Mouse (Mus musculus) MEL (cell line): ENCODE data around the gene St6galnac3.

Source experiments
- CTCF ChIP-seq, 3 experiments: IDR thresholded peaks in 2 of 3; conservative IDR thresholded peaks in 1 of 3; 2 replicates each; pipeline ENCODE4 v1.5.1; 2011 to 2012; ENCODE audit warnings: low read length in 3 of 3, low read depth in 2 of 3, mild to moderate bottlenecking in 2 of 3, improper control_type of control experiment in 1 of 3, inconsistent platforms in 1 of 3, mixed read lengths in 1 of 3, moderate library complexity in 1 of 3; ENCODE audit not compliant: control insufficient read depth in 1 of 3, insufficient read depth in 1 of 3, poor library complexity in 1 of 3, severe bottlenecking in 1 of 3
- ELF1 ChIP-seq: IDR thresholded peaks from 2 replicates; pipeline ENCODE4 v1.6.1; 2014; ENCODE audit warnings: low read depth, mild to moderate bottlenecking, inconsistent platforms, low read length, improper control_type of control experiment, moderate library complexity
- ETS1 ChIP-seq: IDR thresholded peaks from 2 replicates; pipeline ENCODE4 v1.6.1; 2012; ENCODE audit warnings: low read depth, mild to moderate bottlenecking, inconsistent platforms, low read length, improper control_type of control experiment, moderate library complexity
- GATA1 ChIP-seq: IDR thresholded peaks from 2 replicates; pipeline ENCODE4 v1.6.1; 2011; ENCODE audit warnings: low read depth, low read length, improper control_type of control experiment
- TBP ChIP-seq: IDR thresholded peaks from 2 replicates; pipeline ENCODE4 v1.8.0; 2011; ENCODE audit warnings: low read depth, low read length, improper control_type of control experiment
- USF1 ChIP-seq: IDR thresholded peaks from 2 replicates; pipeline ENCODE4 v1.6.1; 2014; ENCODE audit warnings: low read depth, mild to moderate bottlenecking, inconsistent platforms, low read length, improper control_type of control experiment, moderate library complexity
- ZNF384 ChIP-seq: IDR thresholded peaks from 2 replicates; pipeline ENCODE4 v1.6.1; 2012; ENCODE audit warnings: low read depth, mild to moderate bottlenecking, inconsistent platforms, low read length, improper control_type of control experiment

DNA sequence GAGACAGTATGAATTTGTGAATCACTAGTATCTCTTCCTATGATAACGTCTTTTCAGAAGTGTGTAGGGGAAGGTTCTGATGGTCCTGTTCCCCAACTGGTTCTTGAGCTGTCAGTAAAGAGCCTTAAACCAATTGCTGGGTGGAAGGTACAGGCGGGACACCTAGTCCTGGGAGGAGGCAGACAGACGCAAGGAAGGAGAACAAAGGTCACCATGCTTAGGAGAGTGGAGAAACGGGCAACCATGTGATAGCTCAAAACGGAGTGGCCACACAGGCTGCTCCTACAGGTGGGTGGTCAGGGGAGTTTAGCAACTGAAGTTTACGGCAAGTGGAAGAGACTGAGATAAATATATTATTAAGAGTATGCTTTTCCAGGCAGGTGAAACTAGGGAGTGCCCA lies 164.1 kb downstream of the St6galnac3 start:
- TF ChIP-seq GATA1 (no peak), ETS1 (no peak), USF1 (no peak), TBP (no peak), ZNF384 (no peak), CTCF (IDR thresholded peaks at IDR 0.05 in 2 of 3, conservative IDR thresholded peaks at IDR 0.05 in 1 of 3; ENCODE audit: control insufficient read depth in 1 of 3, insufficient read depth in 1 of 3, low read depth in 2 of 3, low read length in 3 of 3, poor library complexity in 1 of 3, severe bottlenecking in 1 of 3) (no peak), ELF1 (no peak)
